Mouse (Mus musculus): ENCODE data around the gene Mapt. TPM values are rescaled to one million over a fixed set of nuclear protein-coding genes. Genes with fewer than 3 reads are reported as not detected.
A peak's percentile ranks its signal among the peaks of the same experiment; 100 is the strongest.

The Mapt gene
- total RNA-seq, 2 experiments from 2014 or later, result 128 to 208 TPM

DNA sequence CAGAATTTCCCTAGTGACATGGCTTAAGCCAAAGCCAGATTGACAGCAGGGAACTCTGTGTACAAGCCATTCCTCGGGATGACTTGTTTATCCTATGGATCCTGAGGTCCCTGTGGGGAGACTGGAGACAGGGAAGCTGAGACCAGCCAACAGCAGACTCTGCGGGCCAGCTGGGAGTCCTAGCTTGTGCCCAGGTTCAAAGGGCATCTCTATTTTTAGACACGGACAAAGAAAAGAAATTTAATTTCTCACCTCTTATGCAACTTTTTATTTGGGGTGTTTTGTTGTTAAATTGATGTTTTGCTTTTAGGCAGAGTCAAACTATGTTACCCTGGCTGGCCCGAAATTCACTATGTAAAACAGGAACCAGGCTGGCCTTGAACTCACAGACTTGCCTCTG lies 39.7 kb downstream of the Mapt start:
- DNase-seq (ENCODE audit: low spot score in 2 of 2), result no peak

DNA sequence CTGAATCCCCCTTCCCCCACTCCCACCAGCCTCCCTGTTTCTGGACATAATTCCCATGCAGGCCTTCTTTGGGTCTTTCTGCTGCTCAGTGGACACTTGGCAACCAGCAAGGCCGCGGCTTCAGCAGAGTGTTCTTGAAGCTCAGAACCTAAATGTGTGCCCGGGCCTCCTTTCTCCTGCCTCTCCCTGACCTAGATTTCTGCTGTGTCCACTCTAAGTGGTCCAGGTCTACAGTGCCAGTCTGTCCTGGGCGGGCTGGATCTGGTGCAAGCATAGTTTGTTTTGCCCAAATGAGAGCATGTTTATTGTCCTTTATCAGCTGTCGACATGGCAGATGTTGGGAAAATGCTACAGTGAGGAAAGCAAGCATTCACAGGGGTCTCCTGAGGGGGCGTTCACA lies 40.7 kb downstream of the Mapt start:
- DNase-seq (ENCODE audit: low spot score in 2 of 2), result no peak

DNA sequence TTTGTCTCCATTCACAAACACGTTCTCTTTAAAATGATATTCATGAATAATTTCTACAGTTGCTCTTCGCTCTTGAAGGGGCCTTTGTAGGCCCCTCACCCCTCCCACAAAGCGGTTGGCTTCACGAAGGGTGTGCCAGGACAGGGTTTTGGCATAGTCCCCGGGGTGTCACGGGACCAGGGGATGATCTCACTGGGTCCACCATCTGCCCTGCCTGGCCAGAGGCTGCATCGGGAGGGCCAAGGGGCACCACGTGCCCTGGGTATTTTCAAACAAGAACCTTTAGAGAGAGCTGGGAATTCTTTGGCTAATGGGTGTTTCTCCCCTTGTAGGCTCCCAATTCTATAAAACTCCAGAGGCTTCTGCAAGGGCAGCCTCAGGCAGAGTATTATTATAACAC lies 41.2 kb downstream of the Mapt start:
- peak; percentile 64 to 65 for DNase-seq (ENCODE audit: low spot score in 2 of 2)

DNA sequence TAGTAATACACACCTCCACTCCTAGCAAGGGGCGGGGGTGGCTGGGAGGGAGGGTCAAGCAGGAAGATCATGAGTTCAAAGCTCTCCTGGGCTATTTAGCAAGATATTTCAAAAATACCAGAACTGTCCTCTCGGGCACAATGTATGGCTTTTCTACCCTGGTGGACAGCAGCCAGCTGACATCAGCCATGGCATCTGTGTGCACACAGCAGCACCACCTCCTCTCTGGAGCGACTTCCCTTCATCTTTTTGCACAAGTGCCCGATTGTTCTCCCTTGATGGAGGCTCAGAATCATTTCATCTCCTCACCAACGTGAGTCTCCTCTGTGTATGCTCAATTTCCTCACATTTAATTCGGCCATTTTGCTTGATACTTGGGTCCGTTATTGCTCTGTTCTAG lies 44.6 kb downstream of the Mapt start:
- DNase-seq (ENCODE audit: low spot score in 2 of 2), result no peak

DNA sequence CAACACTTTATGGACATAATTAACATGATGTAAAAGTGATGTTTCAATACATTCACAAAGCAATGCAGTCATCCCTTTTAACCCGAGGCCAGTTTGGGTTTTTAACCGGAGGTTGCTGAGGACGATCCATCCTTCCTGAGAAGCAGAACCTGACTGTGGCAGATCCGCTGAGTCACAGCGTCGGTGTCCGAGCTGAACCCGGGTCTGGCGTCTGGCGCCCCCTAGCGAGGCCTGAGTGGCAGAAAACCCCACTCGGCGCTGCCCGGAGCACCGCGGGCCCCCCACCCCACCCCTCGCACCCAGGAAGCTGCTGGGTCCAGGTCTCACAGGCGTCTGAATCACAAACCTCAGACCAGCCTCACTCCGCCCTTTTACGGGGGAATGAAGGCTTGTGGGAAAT lies 47.0 kb downstream of the Mapt start:
- peak; percentile 84 to 89 for DNase-seq (ENCODE audit: low spot score in 2 of 2)

DNA sequence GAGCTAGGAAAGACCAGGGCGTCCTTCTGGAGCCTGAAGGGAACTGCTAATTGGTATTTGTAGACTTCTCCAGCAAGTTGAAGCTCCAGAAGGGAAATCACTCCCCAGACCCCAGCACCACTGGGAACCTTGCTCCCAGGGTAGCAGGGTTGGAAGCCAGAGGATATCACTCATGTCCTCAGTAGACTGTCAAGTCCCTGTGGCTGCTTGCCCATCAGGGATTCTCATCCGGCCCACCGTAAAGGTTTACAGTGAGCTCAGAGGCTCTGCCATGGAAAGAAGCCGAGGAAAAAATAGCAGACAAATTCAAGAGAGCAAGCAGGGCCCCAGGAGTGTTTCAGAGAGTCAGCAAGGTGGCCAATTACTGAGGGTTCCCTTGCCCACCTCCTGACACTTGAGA lies 47.9 kb downstream of the Mapt start:
- DNase-seq (ENCODE audit: low spot score in 2 of 2), result no peak

- no peak for DNase-seq (ENCODE audit: low spot score in 2 of 2)
Observed at GRCm38 (mm10) chr11:104279538-104279937, 48.3 kb downstream of the Mapt start.

- no peak for DNase-seq (ENCODE audit: low spot score in 2 of 2)
Observed at GRCm38 (mm10) chr11:104281501-104281900, 50.3 kb downstream of the Mapt start.

GRCm38 (mm10) chr11:104287113-104287512 lies 55.9 kb downstream of the Mapt start:
- DNase-seq (ENCODE audit: low spot score in 2 of 2), result no peak

DNA sequence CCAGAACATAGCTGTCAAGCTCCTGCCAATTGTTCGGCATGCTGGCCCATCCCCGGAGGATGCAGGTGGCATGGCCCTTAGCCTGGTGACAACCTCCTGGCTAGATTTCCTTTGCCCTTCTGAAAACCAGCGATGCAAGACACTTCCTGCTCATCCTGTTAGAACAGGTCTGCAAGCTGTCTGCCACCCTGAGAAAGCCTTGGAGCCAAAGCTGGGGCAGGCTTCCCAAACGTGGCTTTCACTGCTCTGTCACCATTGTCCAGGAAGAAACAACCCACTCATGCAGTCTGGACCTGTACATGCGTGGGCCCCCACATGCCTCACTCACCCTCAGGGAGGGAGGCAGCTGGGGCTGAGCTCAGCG lies 57.6 kb downstream of the Mapt start:
- no peak for DNase-seq (ENCODE audit: low spot score in 2 of 2)

DNA sequence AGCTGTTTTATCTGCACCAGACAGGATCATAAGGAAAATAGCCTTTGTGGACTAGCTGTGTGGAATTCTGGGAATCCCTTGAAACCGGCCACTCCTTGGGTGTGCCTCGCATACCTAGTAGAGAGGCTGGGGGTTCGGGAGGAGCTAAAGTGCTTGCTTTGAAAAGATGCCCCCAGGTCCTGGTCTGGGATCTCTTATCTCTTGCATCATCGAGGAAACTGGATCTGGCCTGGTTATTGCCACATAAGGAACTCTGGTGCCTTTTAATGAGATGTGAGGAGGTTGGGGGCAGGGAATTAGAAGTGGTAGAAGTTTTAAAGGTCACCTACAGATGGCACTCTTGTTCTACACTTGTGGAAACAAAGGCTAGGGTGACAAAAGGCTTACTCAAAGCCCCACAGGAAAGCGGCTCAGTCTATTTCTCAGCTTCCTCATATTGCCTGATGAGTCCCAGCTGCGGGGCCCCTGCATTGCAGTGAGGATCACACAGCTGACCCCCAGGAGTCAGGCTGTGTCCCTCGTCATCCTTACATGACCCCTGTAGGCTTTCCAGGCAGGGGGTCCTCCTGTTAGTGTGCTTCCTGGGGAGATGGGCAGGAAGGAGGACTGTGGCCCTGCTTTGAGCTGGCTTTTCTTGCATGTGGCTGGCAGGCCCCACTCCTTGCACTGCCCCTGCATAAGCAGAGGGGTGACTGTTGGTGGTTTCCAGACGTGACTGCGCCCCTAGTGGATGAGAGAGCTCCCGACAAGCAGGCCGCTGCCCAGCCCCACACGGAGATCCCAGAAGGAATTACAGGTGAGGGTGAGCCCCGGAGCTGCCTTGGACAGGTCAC lies 58.2 kb downstream of the Mapt start:
- peak; percentile 49 to 62 for DNase-seq (ENCODE audit: low spot score in 2 of 2)

DNA sequence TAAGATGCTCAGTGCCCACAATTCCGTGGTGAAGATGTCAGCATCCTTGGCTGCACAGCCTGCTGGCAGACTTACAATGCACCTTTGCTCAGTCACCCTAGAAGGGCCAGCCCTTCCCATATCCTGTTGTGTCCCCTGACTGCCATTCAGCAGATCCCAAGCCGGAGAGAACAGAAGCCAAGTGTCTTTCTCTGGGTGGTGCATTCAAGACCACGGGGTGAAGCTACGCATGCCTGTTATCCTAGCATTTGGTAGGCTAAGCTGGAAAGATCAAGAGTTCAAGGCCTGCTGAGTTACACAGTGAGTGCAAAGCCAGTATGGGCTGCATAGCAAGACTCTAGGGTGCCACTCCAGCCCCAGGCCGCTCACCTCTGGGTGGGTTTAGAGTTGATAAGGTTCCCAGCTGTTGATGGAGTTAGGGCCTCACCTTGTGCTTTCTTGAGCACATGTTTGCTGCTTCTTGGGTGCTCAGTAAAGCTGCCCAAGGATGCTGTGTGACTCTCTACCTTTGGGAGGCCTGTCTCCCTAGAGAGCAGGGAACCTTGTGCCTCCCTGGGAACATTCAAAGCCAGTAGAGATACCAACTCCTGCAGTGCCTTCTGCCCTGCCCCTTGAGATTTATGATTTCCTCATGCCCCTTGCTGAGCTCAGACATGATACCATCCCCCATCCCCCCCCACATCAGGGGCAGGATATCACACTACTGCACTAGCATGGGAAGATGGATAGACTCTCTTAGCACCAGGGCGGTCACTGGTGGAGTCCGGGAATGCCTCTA lies 61.4 kb downstream of the Mapt start:
- DNase-seq (ENCODE audit: low spot score in 2 of 2), result no peak

GRCm38 (mm10) chr11:104293241-104293640 lies 62.1 kb downstream of the Mapt start:
- no peak for DNase-seq (ENCODE audit: low spot score in 2 of 2)

- no peak for DNase-seq (ENCODE audit: low spot score in 2 of 2)
Observed at GRCm38 (mm10) chr11:104295145-104295544, 64.0 kb downstream of the Mapt start.

- no peak for DNase-seq (ENCODE audit: low spot score in 2 of 2)
Observed at GRCm38 (mm10) chr11:104295656-104296055, 64.5 kb downstream of the Mapt start.

DNA sequence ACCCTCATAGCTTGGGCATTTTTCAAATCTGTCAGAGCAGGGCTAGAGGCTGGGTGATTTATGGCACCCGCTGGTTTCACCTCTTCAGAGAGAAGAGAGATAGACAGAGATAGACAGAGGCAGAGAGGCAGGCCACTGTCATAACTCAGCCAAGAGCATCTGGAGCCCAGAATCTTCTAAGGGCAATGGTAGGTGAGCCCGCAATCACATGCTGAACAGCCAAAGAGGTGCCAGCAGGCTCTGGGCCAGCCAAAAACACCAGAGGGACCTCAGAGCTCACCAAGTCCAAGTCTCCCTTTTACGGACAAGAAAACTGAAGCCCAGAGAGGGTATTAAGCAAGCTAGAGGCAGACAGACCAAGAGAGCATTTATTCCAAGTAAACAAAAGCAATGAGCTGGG lies 66.5 kb downstream of the Mapt start:
- DNase-seq (ENCODE audit: low spot score in 2 of 2), result no peak

DNA sequence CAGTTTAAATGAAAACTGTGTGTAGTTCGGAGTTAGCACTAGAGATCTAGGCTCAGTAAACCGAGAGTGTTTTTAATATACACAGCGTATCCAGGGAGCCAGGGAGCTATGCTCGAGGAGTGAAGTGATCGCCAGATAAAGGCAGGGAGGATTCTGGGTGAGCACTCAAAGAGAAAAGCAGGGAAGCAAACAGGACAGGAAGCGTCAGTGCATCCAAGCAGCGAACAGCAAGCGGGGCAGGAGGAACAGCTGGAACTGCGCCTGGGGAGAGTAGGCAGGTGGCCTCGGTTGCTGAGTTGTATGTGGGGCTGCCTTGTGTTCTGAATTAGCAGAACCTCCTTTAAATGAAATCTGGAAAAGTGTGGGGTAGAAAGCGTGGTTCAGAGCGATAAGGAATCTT lies 71.4 kb downstream of the Mapt start:
- no peak for DNase-seq (ENCODE audit: low spot score in 2 of 2)

GRCm38 (mm10) chr11:104303088-104303960 lies 72.1 kb downstream of the Mapt start:
- no peak for DNase-seq (ENCODE audit: low spot score in 2 of 2)

DNA sequence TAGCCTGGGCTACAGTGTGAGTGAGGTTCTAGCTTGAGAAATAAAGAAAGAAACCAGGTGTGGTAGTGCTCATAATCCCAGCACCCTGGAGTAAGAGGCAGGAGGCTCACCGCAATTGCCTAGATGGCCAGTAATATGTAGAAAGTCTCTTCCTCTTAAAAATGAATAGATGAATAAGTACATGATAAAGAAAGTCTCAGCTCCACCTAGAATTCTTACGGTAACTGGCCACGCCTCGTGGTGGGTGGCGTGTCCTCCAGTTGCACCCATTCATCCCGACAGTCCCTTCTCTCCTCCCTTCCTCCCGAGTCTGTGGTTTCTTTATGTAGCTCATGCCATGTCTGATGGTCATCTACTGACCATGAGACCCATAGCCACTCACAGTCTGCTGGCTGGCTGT lies 74.5 kb downstream of the Mapt start:
- no peak for DNase-seq (ENCODE audit: low spot score in 2 of 2)

- DNase-seq (ENCODE audit: low spot score in 2 of 2), result no peak
Observed at GRCm38 (mm10) chr11:104306483-104306882, 75.3 kb downstream of the Mapt start.

DNA sequence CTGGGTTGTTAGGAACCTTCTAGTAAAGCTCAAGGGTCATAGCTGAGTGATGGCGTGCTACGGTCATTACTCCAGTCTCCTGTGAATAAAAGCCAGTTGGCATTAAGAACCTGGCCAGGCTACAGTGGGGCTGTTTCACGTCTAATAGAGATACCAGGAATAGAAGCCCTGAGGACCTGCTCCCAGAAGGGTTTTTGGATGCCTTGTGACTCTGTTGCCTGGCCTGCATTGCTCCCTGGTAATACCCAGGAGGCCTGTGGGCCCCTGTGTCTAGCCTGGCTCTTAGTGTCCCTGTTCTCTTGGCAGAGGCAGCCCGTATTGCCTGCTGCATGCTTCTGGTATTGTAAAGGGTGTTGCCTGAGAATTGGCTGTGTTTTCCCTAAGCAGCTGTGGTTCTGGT lies 75.9 kb downstream of the Mapt start:
- DNase-seq (ENCODE audit: low spot score in 2 of 2), result no peak

All from adrenal gland, adult 18-20 months (tissue).